Mouse (Mus musculus) frontal cortex, adult (tissue): ENCODE results near the gene Atp13a3.
A peak's percentile ranks its signal among the peaks of the same experiment; 100 is the strongest.
"Not testable (repeated sequence)": the region's sequence is repeated elsewhere in the genome, so short reads cannot be mapped to it uniquely, and the experiment has no call there.

Experiments
- ATAC-seq: cut with Nextera tagmentation; 2 replicates; pipeline ENCODE4 v1.9.2; 2017; ENCODE audit warnings: mild to moderate bottlenecking, moderate library complexity, mixed read lengths; ENCODE audit not compliant: low TSS enrichment

The Atp13a3 gene

GRCm38 (mm10) chr16:30412680-30413079 is 6.9 kb upstream of the Atp13a3 start:
- no peak for ATAC-seq

DNA sequence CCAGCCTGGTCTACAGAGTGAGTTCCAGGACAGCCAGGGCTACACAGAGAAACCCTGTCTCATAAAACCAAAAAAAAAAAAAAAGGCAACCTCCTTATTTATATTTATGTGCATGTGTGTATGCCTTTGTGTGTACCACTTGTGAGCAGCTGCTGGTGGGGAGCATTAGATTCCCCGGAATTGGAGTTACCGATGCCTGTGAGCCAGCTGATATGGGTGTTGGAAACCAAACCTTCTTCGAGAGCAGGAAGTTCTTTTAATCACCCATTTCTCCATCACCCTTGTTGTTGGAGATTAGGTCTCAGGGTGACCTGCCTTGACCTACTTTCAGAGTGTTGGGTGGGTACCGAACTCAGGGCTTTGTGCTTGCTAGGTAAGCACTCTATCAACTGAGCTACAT is 5.1 kb upstream of the Atp13a3 start:
- ATAC-seq = no peak

DNA sequence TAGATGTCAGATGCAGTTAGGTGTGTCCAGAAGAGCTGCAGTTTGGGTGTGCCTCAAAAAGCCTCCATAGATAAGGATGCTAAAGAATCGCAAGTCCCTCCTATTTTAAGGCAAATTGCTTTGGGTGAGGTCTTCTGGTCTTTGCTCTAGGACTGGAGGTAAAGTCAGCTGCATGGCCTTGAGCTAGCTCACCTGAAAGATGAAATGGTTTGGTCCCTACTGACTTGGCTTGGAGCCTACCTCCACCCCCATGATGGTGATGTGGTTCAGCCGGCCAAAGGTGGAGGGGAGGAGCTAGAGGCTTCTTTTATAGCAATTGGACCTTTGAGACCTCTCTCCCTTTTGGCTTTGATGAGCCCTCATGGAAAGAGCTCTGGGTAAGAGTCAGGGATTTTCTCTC is 1.7 kb upstream of the Atp13a3 start:
- ATAC-seq = no peak

DNA sequence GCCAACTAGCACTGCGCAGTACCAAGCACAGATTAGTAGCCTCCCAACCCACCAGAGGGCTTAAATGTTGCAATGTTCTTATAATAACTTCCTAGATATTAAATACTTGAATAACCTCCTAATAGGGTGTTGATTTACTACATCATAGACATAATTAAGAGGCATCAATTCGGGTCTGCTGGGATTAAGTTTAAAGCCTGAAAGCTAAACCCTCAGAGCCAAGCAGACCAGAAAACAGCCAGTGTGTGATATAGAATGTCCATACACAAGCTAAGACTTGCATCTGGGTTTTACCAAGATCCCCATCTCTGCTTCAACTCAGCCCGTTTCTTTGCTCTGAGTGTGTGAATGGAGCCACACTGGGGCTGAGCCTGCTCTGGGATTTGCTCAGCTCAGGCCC is 2.2 kb downstream of the Atp13a3 start:
- no peak for ATAC-seq

GRCm38 (mm10) chr16:30397127-30398057 is 8.4 kb downstream of the Atp13a3 start:
- ATAC-seq = no peak

- ATAC-seq = no peak
Observed at GRCm38 (mm10) chr16:30395136-30395535, 10.6 kb downstream of the Atp13a3 start.

DNA sequence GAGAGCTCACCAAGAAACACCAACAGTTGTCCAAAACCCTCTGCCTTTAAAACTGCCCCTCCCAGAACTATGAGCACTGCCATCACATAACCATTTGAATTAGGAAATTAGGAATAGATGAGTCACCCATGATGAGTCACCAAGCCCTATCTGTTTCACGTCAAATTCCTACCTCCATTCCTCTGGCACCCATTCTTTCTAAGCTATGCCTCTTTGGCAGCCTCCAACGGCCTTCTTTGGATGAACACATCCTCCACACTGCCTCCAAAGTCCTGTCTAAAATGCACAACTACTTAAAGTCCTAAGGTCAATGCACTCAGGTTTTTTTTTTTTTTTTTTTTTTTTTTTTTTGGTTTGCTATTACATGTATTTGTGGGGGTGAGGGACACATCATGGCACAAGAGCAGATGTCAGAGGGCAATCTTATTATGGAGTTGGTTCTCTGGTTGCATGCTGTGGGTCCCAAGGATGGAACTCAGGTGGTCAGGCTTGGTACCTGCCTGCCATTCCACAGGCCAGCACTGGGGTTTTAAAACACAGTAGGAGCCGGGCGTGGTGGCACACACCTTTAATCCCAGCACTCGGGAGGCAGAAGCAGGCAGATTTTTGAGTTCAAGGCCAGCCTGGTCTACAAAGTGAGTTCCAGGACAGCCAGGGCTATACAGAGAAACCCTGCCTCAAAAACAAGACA is 15.0 kb downstream of the Atp13a3 start:
- no peak for ATAC-seq

- ATAC-seq = no peak
Observed at GRCm38 (mm10) chr16:30389831-30390649, 15.7 kb downstream of the Atp13a3 start.

DNA sequence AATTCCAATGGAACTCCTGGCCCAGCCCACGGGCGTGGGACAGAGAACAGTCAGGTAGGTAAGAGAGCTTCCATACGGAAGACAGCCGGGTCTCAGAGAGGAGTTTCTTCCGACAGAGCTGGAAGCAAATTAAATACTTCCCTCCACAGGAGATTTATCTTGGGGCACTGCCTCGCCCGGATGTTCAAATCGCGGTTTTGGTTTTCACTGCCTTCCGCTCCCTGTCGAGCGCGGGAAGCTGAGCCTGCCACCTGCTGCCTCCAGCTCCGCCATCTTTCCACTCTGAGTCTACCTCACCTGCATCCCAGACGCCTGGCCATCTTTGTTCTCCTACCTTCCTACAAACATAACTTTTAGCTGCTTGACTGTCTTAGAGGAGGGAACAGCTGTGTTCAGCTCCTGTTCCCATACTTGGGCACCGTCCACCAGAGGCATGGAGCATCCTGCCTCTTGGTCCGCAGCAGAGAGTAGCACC is 16.5 kb downstream of the Atp13a3 start:
- ATAC-seq = peak; percentile 43; the same call in 1 of the 2 replicates

- peak; percentile 89 for ATAC-seq
Observed at GRCm38 (mm10) chr16:30388522-30389209, 17.1 kb downstream of the Atp13a3 start.

GRCm38 (mm10) chr16:30387871-30388460 is 17.8 kb downstream of the Atp13a3 start:
- peak; percentile 34 for ATAC-seq

DNA sequence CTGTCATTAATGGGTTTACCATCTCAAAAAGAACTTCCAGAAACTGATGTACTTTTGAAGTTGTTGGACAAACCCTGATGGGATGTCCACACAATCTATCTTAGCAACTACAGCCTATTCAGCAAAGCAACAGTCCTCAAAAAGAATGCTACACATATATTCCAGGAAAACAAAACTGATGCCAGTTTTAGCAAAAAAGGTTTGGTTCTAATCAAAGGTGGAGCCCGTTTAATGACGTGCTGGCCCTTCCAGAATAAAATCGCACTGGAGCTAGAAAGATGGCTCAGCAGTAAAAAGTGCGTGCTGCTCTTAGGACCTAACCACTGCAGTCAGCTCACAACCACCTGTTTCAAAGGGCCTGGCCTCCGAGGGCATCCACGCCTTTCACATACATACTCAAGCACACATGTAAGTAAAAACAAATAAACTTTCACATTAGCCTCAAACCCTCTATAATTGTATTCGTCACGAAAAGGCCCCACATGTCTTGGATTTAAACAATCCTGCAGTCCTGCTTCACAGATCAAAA is 18.8 kb downstream of the Atp13a3 start:
- ATAC-seq = no peak

DNA sequence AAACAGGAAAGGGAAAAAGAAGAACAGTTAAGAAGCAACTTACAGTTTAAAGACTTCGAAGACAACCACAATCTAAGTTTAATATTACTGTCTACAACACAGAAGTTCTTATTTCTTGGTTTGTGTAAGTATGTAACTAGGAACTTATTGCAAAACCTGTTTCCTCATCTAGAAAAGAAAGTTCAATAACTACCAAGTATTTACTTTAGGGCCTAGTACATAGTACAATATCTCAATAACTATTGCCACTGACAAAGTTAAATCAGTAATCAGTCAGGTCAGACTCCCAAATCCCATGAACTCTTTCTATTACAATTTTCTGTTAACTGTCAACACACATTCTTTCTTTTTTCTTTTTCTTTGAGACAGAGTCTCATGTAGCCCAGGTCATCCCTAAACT is 20.2 kb downstream of the Atp13a3 start:
- no peak for ATAC-seq

- no peak for ATAC-seq
Observed at GRCm38 (mm10) chr16:30376237-30376636, 29.5 kb downstream of the Atp13a3 start.

DNA sequence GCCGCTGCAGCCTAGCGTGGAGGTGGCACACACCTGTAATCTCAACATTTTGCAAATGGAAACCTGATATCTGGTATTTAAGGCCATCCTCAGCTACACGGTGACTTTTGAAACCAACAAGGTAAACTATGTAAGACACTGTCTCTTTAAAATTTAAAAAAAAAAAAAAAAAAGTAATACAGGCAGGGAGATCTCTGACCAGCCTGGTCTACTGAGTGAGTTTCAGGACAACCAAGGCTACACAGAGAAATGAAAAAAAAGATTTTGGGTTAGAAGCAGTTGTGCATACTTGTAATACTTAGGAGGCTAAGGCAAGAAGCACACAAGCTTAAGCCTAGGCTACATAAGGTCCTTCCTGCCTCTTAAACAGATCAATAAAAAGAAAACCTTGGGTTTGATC is 30.8 kb downstream of the Atp13a3 start:
- no peak for ATAC-seq

DNA sequence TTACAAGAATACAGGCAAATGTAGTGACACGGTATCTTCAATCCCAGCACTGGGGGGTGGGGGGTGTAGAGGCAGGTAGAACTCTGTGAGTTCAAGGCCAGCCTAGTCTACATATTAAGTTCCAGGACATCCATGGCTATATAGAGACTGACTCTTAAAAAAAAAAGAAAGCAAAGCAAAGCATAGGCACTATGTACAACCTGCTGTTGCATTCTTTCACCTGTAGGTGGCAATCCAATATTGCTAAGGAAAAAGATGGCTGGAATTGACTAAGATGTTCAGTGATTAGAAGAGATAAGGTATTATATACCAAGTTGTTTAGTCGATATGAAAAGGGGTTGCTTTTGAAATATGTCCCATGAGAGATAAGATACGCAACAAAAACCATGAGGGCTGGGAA is 31.5 kb downstream of the Atp13a3 start:
- peak; percentile 72; the same call in 1 of the 2 replicates for ATAC-seq

DNA sequence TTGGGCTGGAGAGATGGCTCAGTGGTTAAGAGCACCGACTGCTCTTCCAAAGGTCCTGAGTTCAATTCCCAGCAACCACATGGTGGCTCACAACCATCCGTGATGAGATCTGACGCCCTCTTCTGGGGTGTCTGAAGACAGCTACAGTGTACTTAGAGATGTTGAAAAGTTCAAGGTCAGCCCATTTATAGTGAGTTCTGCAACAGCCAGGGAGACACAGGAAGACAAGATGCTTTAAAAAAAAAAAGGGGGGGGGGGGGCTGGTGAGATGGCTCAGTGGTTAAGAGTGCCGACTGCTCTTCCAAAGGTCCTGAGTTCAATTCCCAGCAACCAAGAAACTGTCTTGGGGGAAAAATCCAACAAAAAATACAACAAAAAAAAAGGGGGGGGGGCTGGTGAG is 32.5 kb downstream of the Atp13a3 start:
- not testable (repeated sequence) for ATAC-seq

- ATAC-seq = no peak
Observed at GRCm38 (mm10) chr16:30367395-30367794, 38.4 kb downstream of the Atp13a3 start.

- ATAC-seq = no peak
Observed at GRCm38 (mm10) chr16:30364604-30365003, 41.2 kb downstream of the Atp13a3 start.

GRCm38 (mm10) chr16:30362528-30362927 is 43.2 kb downstream of the Atp13a3 start:
- no peak for ATAC-seq

DNA sequence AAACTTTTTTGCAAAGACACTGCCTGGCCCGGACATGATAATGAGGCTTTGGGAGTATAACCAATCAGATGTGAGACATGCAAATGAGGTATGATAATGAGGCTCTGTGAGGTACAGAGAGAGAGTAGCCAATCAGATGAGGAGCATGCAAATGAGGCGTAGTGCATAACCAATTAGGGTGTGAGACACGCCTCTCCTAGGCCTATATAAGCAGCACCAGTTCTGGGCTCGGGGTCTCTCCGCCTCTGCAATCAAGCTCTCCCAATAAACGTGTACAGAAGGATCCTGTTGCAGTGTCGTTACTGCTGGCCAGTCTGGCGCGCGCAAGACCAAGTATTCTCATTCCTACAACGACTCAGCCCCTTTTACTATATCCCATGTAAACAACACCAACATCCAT is 52.3 kb downstream of the Atp13a3 start:
- not testable (repeated sequence) for ATAC-seq
